Mouse (Mus musculus): ENCODE results near the gene Rnase12. TPM values are rescaled to one million over a fixed set of nuclear protein-coding genes. Genes with fewer than 3 reads are reported as not detected.

Rnase12 gene
- polyA plus RNA-seq, 1 experiment from 2014 or later = 1.6 TPM

DNA sequence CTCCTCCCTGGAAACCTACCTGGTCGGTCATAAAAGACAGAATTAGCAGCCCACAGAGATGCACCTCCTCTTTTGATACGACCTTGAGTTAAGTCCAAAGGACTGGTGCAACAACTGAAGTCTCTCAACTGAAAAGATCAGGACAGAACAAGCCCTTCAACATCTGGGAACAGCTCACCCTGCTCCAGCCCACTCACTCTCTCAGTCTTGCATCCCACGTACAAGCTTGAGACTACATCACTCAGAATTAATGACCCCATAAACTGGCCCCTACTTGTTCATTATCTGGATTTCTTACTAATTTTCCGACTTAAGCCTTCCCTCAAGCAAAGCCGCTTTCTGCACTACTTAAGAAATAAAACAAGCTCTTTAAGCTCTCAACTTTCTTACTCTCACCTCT, 4.3 kb downstream of the Rnase12 start:
- H3K9ac ChIP-seq (replicated peaks) = no peak overlapping the region
- no peak overlapping the region for H3K27ac ChIP-seq (ENCODE audit: low read depth)
- no peaks in the 10 kb centered on the region for H3K27me3 ChIP-seq (ENCODE audit: insufficient read depth, low read length)
- no peak overlapping the region for H3K4me2 ChIP-seq (ENCODE audit: low read depth, low read length)
- H3K4me1 ChIP-seq (ENCODE audit: insufficient read depth) = peaks cover 8% of the 10 kb centered on the region
- no peaks in the 10 kb centered on the region for H3K9me3 ChIP-seq (ENCODE audit: low read length)
- ATAC-seq (no peak), DNase-seq (no peak)
- no peak overlapping the region for H3K4me3 ChIP-seq (ENCODE audit: low read depth, low read length)
- TF ChIP-seq CTCF (IDR thresholded peaks at IDR 0.05; ENCODE audit: low read depth) (no peak), EP300 (IDR thresholded peaks at IDR 0.05; ENCODE audit: low read depth) (no peak)
- 68% methylated on average over 5 of the region's 5 CpGs for WGBS (ENCODE audit: insufficient replicate concordance)
- H3K36me3 ChIP-seq (replicated peaks; ENCODE audit: insufficient read depth, low read length) = no peaks in the 10 kb centered on the region

DNA sequence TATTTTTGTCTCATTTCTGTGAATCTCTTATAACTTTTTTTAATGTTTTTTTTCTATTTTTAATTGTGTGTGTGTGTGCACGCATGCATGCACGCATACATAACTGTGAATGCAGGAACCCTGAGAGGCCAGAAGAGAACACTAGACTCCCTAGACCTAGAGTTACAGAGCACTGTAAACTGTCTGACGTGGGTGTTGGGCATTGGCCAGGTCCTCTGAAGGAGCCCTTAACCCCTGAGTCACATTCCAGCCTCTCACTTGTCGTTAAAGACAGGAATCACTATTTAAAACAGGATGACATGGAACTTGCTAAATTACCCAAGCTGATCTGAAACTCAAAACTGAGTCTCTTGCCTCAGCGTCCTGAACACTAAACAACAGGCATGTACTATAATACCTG, 5.5 kb downstream of the Rnase12 start:
- Histone ChIP-seq H3K9me3 (ENCODE audit: low read length) (no peaks in the 10 kb centered on the region), H3K4me1 (ENCODE audit: insufficient read depth) (peaks cover 2% of the 10 kb centered on the region), H3K36me3 (replicated peaks; ENCODE audit: insufficient read depth, low read length) (no peaks in the 10 kb centered on the region), H3K4me3 (ENCODE audit: low read depth, low read length) (no peak overlapping the region), H3K4me2 (ENCODE audit: low read depth, low read length) (no peak overlapping the region), H3K27ac (ENCODE audit: low read depth) (no peak overlapping the region), H3K9ac (replicated peaks) (no peak overlapping the region), H3K27me3 (ENCODE audit: insufficient read depth, low read length) (no peaks in the 10 kb centered on the region)
- 61% methylated on average over 5 of the region's 5 CpGs for WGBS (ENCODE audit: insufficient replicate concordance)
- no peak for TF ChIP-seq EP300 (IDR thresholded peaks at IDR 0.05; ENCODE audit: low read depth)
- TF ChIP-seq CTCF (IDR thresholded peaks at IDR 0.05; ENCODE audit: low read depth) = no peak
- DNase-seq = no peak
- no peak for ATAC-seq

DNA sequence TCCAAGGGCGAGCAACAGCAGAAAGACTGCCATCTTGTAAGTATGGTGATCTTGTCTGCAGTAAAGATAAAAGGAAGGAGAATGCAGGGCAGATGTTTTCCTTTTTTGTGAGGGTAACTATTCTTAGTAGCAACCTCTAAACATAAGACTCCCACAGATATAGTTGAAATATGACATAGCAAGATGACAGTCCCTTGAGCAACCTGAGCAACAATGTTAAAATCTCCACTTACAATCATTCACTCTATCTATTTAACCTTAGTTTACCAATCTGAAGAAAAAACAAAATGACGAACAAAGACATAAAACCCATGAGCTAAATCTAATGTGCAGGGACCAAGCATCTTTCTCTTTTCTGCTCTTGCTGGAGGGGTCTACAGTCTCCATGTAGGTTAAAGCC, 7.4 kb downstream of the Rnase12 start, which contains the start of gene Rnase11:
Rnase11 (minus strand) TSS at position 101 of the 400 bp plus-strand sequence.
- ATAC-seq = no peak
- 66% methylated on average over 2 of the region's 2 CpGs for WGBS (ENCODE audit: insufficient replicate concordance)
- no peak for TF ChIP-seq EP300 (IDR thresholded peaks at IDR 0.05; ENCODE audit: low read depth)
- no peak for TF ChIP-seq CTCF (IDR thresholded peaks at IDR 0.05; ENCODE audit: low read depth)
- Histone ChIP-seq H3K4me1 (ENCODE audit: insufficient read depth) (peaks cover 2% of the 10 kb centered on the region), H3K4me2 (ENCODE audit: low read depth, low read length) (no peak within 1 kb of the TSS), H3K36me3 (replicated peaks; ENCODE audit: insufficient read depth, low read length) (no peaks in the 10 kb centered on the region), H3K9ac (replicated peaks) (no peak within 1 kb of the TSS), H3K9me3 (ENCODE audit: low read length) (no peaks in the 10 kb centered on the region), H3K4me3 (ENCODE audit: low read depth, low read length) (no peak within 1 kb of the TSS), H3K27ac (ENCODE audit: low read depth) (no peak within 1 kb of the TSS), H3K27me3 (ENCODE audit: insufficient read depth, low read length) (no peaks in the 10 kb centered on the region)
- no peak for DNase-seq

DNA sequence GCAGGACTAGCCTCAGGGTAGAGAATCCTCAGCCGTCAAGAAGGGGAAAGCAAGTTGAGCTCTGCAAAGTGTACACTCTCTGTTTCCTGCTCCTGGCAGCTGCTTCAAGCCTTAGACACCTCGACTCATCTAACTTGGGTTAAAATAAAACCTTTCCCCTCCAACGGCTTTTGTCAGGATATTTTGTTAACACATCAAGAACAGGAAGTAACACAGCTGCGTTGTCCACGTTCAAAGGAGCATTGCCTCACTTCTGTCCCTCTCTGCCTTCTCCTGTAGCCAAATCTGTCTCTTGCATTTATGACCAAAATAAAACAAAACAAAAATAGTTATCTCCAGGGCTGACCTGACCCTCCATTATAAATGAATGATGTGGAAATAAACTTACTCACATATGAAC, 9.6 kb downstream of the Rnase12 start:
- no peaks in the 10 kb centered on the region for H3K36me3 ChIP-seq (replicated peaks; ENCODE audit: insufficient read depth, low read length)
- ATAC-seq (no peak), DNase-seq (no peak)
- H3K27me3 ChIP-seq (ENCODE audit: insufficient read depth, low read length) = no peaks in the 10 kb centered on the region
- H3K9ac ChIP-seq (replicated peaks) = no peak overlapping the region
- no peak for TF ChIP-seq CTCF (IDR thresholded peaks at IDR 0.05; ENCODE audit: low read depth)
- no peak for TF ChIP-seq EP300 (IDR thresholded peaks at IDR 0.05; ENCODE audit: low read depth)
- peaks cover 2% of the 10 kb centered on the region; the same call in 1 of the 2 replicates for H3K4me1 ChIP-seq (ENCODE audit: insufficient read depth)
- 18% methylated on average over 5 of the region's 5 CpGs for WGBS (ENCODE audit: insufficient replicate concordance)
- no peak overlapping the region for H3K4me2 ChIP-seq (ENCODE audit: low read depth, low read length)
- H3K4me3 ChIP-seq (ENCODE audit: low read depth, low read length) = no peak overlapping the region
- H3K9me3 ChIP-seq (ENCODE audit: low read length) = no peaks in the 10 kb centered on the region
- H3K27ac ChIP-seq (ENCODE audit: low read depth) = no peak overlapping the region

DNA sequence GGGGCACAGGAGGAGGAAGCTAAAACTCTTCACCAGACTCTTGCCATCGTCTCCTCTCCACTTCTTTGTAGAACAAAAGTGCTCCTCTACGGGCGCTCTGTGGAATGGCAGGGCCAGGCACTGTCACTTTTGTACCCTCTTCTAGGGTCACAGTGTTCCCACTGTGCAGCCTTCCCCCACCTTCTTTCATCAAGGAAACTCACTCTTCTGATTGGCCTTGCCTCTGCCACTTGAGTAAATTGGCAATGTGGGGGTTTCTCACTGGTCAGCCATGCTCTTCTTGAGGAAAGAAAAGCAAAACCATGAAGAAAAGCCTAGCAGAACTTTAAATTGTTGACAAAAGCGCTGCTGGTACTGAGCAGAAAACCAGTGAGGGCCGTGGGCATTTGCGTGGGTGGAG, 15.7 kb downstream of the Rnase12 start, which contains the start of gene Rnase9:
Rnase9 (minus strand) TSS at position 101 of the 400 bp plus-strand sequence.
- H3K9me3 ChIP-seq (ENCODE audit: low read length) = no peaks in the 10 kb centered on the region
- no peaks in the 10 kb centered on the region for H3K4me1 ChIP-seq (ENCODE audit: insufficient read depth)

DNA sequence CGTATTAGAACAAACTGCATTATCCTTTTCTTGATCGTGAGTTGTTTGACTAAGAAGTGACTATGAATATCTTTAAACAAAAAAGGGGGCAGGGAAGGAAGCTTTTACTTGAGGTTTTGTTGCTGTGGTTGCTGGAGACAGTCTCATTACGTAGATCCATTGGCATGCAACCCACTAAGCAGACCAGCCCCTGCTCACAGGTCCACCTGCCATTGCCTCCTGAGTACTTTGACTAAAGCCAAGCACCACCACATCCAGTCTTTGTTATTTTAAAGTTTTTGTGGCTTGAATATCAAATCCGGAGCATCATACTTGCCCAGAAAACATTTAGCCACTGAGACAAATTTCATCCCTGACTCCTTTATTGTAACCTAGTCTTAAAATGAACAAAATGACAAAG, 21.2 kb downstream of the Rnase12 start:
- Histone ChIP-seq H3K9ac (replicated peaks) (no peak overlapping the region), H3K9me3 (ENCODE audit: low read length) (no peaks in the 10 kb centered on the region), H3K4me2 (ENCODE audit: low read depth, low read length) (no peak overlapping the region), H3K4me3 (ENCODE audit: low read depth, low read length) (no peak overlapping the region), H3K27me3 (ENCODE audit: insufficient read depth, low read length) (no peaks in the 10 kb centered on the region), H3K4me1 (ENCODE audit: insufficient read depth) (no peaks in the 10 kb centered on the region), H3K36me3 (replicated peaks; ENCODE audit: insufficient read depth, low read length) (no peaks in the 10 kb centered on the region), H3K27ac (ENCODE audit: low read depth) (no peak overlapping the region)
- no peak for TF ChIP-seq EP300 (IDR thresholded peaks at IDR 0.05; ENCODE audit: low read depth)
- no peak for TF ChIP-seq CTCF (IDR thresholded peaks at IDR 0.05; ENCODE audit: low read depth)
- no peak for DNase-seq
- no peak for ATAC-seq
- 79% methylated on average over 4 of the region's 4 CpGs for WGBS (ENCODE audit: insufficient replicate concordance)

More for the DNA sequence above, 15.7 kb downstream of the Rnase12 start, which contains the start of gene Rnase9:
- H3K27me3 ChIP-seq (ENCODE audit: insufficient read depth, low read length) = no peaks in the 10 kb centered on the region
- WGBS (ENCODE audit: insufficient replicate concordance) = 73% methylated on average over 6 of the region's 6 CpGs
- H3K9ac ChIP-seq (replicated peaks) = no peak within 1 kb of the TSS
- TF ChIP-seq EP300 (IDR thresholded peaks at IDR 0.05; ENCODE audit: low read depth) (no peak), CTCF (IDR thresholded peaks at IDR 0.05; ENCODE audit: low read depth) (no peak)
- no peak within 1 kb of the TSS for H3K27ac ChIP-seq (ENCODE audit: low read depth)
- no peaks in the 10 kb centered on the region for H3K36me3 ChIP-seq (replicated peaks; ENCODE audit: insufficient read depth, low read length)
- ATAC-seq (no peak), DNase-seq (no peak)
- H3K4me2 ChIP-seq (ENCODE audit: low read depth, low read length) = no peak within 1 kb of the TSS
- no peak within 1 kb of the TSS for H3K4me3 ChIP-seq (ENCODE audit: low read depth, low read length)

DNA sequence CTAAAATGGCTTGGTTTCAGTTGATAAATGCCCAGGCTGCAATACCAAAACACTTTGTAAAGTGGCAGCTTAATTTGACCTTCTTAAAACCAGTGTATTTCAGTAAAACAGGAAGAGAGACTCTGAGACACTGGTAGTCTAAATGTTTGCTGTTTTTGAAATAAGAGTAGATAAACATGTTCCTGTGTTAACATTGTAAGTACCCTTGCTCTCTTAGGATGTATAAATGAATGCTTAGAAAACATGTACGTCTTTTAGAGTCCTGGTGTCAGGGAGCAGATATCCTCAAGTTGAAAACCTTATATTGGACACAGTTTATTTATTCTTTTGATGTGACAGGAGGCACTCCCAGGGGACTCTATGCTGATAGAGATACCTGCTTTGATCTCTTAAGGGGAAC, 22.3 kb downstream of the Rnase12 start:
- Histone ChIP-seq H3K9ac (replicated peaks) (no peak overlapping the region), H3K4me2 (ENCODE audit: low read depth, low read length) (no peak overlapping the region), H3K9me3 (ENCODE audit: low read length) (no peaks in the 10 kb centered on the region), H3K36me3 (replicated peaks; ENCODE audit: insufficient read depth, low read length) (no peaks in the 10 kb centered on the region), H3K4me3 (ENCODE audit: low read depth, low read length) (no peak overlapping the region), H3K4me1 (ENCODE audit: insufficient read depth) (no peaks in the 10 kb centered on the region), H3K27ac (ENCODE audit: low read depth) (no peak overlapping the region), H3K27me3 (ENCODE audit: insufficient read depth, low read length) (no peaks in the 10 kb centered on the region)
- ATAC-seq (no peak), DNase-seq (no peak)
- TF ChIP-seq CTCF (IDR thresholded peaks at IDR 0.05; ENCODE audit: low read depth) = no peak
- TF ChIP-seq EP300 (IDR thresholded peaks at IDR 0.05; ENCODE audit: low read depth) = no peak
- WGBS (ENCODE audit: insufficient replicate concordance) = 61% methylated on average over 1 of the region's 1 CpGs
